In the genomic region with DNA sequence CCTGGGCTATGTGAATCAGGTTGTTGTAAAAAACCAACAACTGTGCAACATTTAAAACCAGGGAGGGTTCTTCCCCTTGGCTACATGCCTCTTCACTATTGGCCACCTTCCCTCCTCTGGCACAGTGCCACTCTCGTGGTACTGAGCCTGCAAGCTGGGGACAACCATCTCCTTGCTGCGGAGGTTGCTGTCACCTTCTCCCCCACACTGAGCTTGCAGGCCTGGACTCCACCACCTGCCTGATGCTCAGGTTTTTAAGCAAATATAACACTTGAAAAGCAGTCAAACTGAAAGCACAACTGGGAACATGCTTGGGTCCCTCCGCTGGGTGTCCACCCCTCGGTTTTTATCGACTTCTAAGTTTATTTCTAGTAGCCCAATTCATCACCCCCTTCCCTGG, we compare ENCODE assay signal across 12 mouse cellular contexts. TPM values are rescaled to one million over a fixed set of nuclear protein-coding genes. Genes with fewer than 3 reads are reported as not detected.
A peak's percentile ranks its signal among the peaks of the same experiment; 100 is the strongest.
DNase-seq lines count a peak whose midpoint lies in the region; ATAC-seq lines count a peak whose summit lies in the region.
"Had no signal": no experiment of that assay in that cellular context is flagged by ENCODE, and none has a peak within 500 bp of the region (broad histone marks: within the 10 kb centered on the region; RNA-seq: fewer than 3 reads in every experiment).

No protein-coding gene starts in this region.

- H3K27me3 ChIP-seq in intestine, embryonic 15.5 days (replicated peaks) = no peaks in the 10 kb centered on the region
- peaks cover 97% of the 10 kb centered on the region for H3K27me3 ChIP-seq in forebrain, embryonic 10.5 days (ENCODE audit: poor library complexity, severe bottlenecking)

- WGBS in intestine, embryonic 15.5 days = 72% methylated on average over 5 of the region's 5 CpGs
- WGBS in forebrain, embryonic 10.5 days = 79% methylated on average over 5 of the region's 5 CpGs

- no peak for DNase-seq in frontal cortex, postnatal 10 days (ENCODE audit: low spot score in 2 of 2)
- DNase-seq in testis, postnatal 10 days (ENCODE audit: low spot score) = peak; percentile 41
- no peak for DNase-seq in testis, postnatal 14 days (ENCODE audit: low spot score)
- DNase-seq in kidney, postnatal 36 days = peak; percentile 3 to 48
- no peak for DNase-seq in urinary bladder, postnatal 10 days (ENCODE audit: low spot score)
- DNase-seq in forebrain, embryonic 10.5 days (ENCODE audit: extremely low spot score, low spot score) = no peak

- no peak overlapping the region for H3K4me2 ChIP-seq in intestine, embryonic 15.5 days (replicated peaks)
- H3K4me2 ChIP-seq: liver, embryonic 11.5 days had no signal

- ATAC-seq in frontal cortex, adult (ENCODE audit: low TSS enrichment) = peak; percentile 62
- ATAC-seq in intestine, embryonic 15.5 days = no peak
- ATAC-seq: intestine, embryonic 16.5 days; midbrain, embryonic 16.5 days had no signal

- no peak overlapping the region for H3K4me3 ChIP-seq in intestine, embryonic 15.5 days (replicated peaks)
- H3K4me3 ChIP-seq in forebrain, embryonic 10.5 days = no peak overlapping the region

- no peaks in the 10 kb centered on the region for H3K36me3 ChIP-seq in intestine, embryonic 15.5 days
- H3K36me3 ChIP-seq in forebrain, embryonic 10.5 days (replicated peaks) = no peaks in the 10 kb centered on the region

- no peak overlapping the region for H3K27ac ChIP-seq in intestine, embryonic 15.5 days
- no peak overlapping the region for H3K27ac ChIP-seq in forebrain, embryonic 10.5 days

- H3K4me1 ChIP-seq in intestine, embryonic 15.5 days (replicated peaks) = no peaks in the 10 kb centered on the region
- peaks cover 7% of the 10 kb centered on the region; the same call in 1 of the 2 replicates for H3K4me1 ChIP-seq in forebrain, embryonic 10.5 days

- no peaks in the 10 kb centered on the region for H3K9me3 ChIP-seq in intestine, embryonic 15.5 days
- H3K9me3 ChIP-seq in forebrain, embryonic 10.5 days = no peaks in the 10 kb centered on the region

- no peak overlapping the region for H3K9ac ChIP-seq in intestine, embryonic 15.5 days

RNA-seq across cellular contexts. Expression of a gene that starts 20.4 kb away (rescaled TPM):
- polyA plus RNA-seq in intestine, embryonic 15.5 days (2015; fragmentation: Nextera tagmentation; extraction: Ambion mirVana) = 0.49 and 0.63 TPM in 2 replicates
- polyA plus RNA-seq in forebrain, embryonic 10.5 days (2016; fragmentation: Nextera tagmentation; extraction: Ambion mirVana) = 0.20 and 0.31 TPM in 2 replicates

RNA-seq across cellular contexts. Expression of a gene that starts 39.7 kb away (rescaled TPM):
- polyA plus RNA-seq in intestine, embryonic 15.5 days (2015; fragmentation: Nextera tagmentation; extraction: Ambion mirVana) = 0.19 and 0.23 TPM in 2 replicates
- not detected in 2 replicates for polyA plus RNA-seq in forebrain, embryonic 10.5 days (2016; fragmentation: Nextera tagmentation; extraction: Ambion mirVana)
- polyA plus RNA-seq: heart, embryonic 14.5 days; midbrain, embryonic 16.5 days had no signal

RNA-seq across cellular contexts. Expression of a gene that starts 40.0 kb away (rescaled TPM):
- 0.08 TPM in 1 of 2 replicates, not detected in the other for polyA plus RNA-seq in intestine, embryonic 15.5 days (2015; fragmentation: Nextera tagmentation; extraction: Ambion mirVana)
- 0.16 TPM in 1 of 2 replicates, not detected in the other for polyA plus RNA-seq in forebrain, embryonic 10.5 days (2016; fragmentation: Nextera tagmentation; extraction: Ambion mirVana)
- polyA plus RNA-seq: heart, embryonic 14.5 days; midbrain, embryonic 16.5 days had no signal

Comparison
In these comparisons a context has a peak if more than half of its experiments do, and no peak if none do; other contexts are left out.
1. DNase-seq: peak in testis, postnatal 10 days (single experiment) and kidney, postnatal 36 days (2 of 2); none in frontal cortex, postnatal 10 days (0 of 2), testis, postnatal 14 days (single experiment), urinary bladder, postnatal 10 days (single experiment) and forebrain, embryonic 10.5 days (single experiment).